Mouse (Mus musculus) embryonic fibroblast, embryonic 13.5 days (primary cell): ENCODE measurements around the gene Rora.

ENCODE experiments used
- CTCF ChIP-seq: IDR thresholded peaks from 2 replicates; pipeline ENCODE4 v1.5.1; 2011; ENCODE audit warnings: mild to moderate bottlenecking, control low read depth, low read length, moderate library complexity, borderline replicate concordance; ENCODE audit not compliant: insufficient read depth
- POLR2A ChIP-seq: IDR thresholded peaks from 2 replicates; pipeline ENCODE4 v1.6.1; 2011; ENCODE audit warnings: low read depth, mild to moderate bottlenecking, control low read depth, low read length, moderate library complexity

- TF ChIP-seq POLR2A, result no peak
- no peak for TF ChIP-seq CTCF
These were observed 259.7 kb downstream of the Rora start for GRCm38 (mm10) chr9:68913191-68913697.
